Mouse (Mus musculus) heart, postnatal 36 days (tissue): ENCODE data around the gene Rgs19. TPM values are rescaled to one million over a fixed set of nuclear protein-coding genes. Genes with fewer than 3 reads are reported as not detected.

Experiments used
- DNase-seq, 2 experiments: peaks; one replicate each; pipeline ENCODE4 v3.0.0; 2021 to 2022
- intact Hi-C: fragments of 180-260 bp; cut with DNase I; formaldehyde crosslinking; loops from one replicate; pipeline ENCODE4 v1.15.1; 2025
- total RNA-seq, 2 experiments: library from RNA; stranded (reverse); gene quantifications; 2 replicates each; pipeline ENCODE4 v1.2.3; 2021

Rgs19 gene
- total RNA-seq, 2 experiments from 2014 or later = 5.7 to 7.2 TPM

DNA sequence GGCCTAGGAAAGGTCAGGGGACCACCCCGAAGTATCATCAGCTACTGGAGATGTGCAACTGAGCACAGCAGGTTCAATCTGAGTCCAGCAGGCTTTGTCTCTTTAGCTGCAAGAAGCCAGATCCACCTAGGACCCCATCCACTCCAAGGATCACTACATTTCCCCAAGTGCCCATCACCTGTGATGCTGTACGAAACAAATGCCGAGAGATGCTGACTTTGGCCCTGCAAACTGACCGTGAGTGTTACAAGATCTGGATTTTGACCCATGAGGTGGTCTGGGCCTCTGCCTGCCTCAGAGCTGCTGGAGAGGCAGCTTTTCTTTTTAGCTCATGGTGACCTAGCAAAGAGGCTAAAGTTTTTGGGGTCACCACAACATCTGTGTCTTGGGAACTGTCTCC is 8.1 kb downstream of the Rgs19 start:
- intact Hi-C loops = no loop called here

DNA sequence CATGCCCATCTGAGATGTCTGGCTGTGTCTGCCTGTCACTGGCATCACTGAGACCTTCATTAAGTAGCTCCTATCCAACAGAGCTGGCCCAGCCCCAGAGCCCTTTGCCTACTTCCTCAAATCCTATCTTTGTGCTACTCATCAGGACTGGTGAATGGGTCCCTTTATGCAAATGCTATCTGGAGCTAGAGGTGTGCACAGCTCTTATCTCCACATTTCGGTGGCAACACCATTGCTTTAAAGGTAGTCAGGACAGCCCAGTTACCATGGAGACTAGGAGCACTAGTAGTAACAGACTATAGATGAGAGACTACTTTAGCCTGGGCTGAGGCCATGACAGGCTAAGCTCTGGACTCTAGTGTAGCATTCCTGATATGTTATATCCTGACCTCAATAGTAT is 9.1 kb downstream of the Rgs19 start:
- intact Hi-C loops = no loop called here
- peak in 1 of 2 experiments; percentile 1 for DNase-seq

More for the DNA sequence above, 8.1 kb downstream of the Rgs19 start:
- DNase-seq = peak in 1 of 2 experiments; percentile 0

DNA sequence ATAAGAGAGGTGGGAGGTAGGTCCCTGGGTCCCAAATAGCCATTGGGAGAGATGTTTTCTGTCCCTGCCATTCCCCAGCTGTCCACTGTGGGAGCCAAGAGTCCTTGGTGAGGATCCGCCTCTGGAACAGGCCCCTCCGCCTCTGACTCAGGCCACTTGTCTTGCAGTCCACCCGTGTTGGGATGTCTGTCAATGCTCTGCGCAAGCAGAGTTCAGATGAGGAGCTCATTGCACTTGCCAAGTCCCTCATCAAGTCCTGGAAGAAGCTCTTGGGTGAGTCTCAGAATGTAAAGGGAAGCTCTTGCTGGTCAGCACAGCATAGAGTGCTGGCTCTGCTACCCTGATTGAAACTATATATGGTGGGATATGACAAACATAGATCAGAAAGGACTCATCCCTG is 10.4 kb downstream of the Rgs19 start:
- no peak for DNase-seq
- intact Hi-C loops = no loop called here

DNA sequence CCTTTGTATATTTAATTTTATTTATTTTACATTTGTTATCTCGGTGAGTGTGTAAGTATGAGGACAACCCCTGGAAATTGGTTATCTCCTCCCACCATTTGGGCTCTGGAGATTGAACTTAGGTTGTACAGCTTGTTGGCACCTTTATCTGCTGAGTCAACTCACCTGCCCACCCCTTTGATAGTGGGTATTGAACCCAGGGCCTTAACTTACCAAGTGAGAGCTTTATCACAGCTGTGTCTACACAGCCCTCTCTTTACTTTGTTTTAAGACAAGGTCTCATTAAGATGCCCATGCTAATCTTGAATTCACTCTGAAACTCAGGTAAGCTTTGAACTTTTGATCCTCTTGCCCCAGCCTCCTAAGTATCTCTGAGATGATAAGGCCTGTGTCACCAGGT is 11.8 kb downstream of the Rgs19 start:
- intact Hi-C loops = no loop called here
- no peak for DNase-seq

DNA sequence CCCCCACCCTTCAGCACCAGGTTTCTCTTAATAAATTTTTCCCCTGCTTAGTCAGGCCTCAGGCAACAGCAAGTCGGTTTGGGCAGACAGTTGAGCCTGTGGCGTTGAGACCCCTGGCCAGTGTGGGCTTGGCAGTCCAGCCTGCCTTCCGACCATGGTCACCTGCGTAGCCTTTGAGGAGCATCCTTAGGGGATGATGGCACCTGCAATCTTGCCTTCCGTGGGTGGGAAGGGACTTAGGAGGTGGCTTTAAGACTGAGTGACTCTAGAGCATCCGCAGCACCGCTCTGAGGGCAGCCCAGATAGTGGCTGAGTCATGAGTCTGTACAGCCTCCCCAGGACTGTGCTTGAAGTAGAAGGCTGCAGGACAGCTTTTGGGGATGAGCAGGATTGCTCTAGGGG is 13.1 kb downstream of the Rgs19 start:
- no peak for DNase-seq
- intact Hi-C loops = loop anchor here (1.0 kb wide), 2 partner anchors 13 to 26 kb away; partner anchors contain the start of gene Rgs19

DNA sequence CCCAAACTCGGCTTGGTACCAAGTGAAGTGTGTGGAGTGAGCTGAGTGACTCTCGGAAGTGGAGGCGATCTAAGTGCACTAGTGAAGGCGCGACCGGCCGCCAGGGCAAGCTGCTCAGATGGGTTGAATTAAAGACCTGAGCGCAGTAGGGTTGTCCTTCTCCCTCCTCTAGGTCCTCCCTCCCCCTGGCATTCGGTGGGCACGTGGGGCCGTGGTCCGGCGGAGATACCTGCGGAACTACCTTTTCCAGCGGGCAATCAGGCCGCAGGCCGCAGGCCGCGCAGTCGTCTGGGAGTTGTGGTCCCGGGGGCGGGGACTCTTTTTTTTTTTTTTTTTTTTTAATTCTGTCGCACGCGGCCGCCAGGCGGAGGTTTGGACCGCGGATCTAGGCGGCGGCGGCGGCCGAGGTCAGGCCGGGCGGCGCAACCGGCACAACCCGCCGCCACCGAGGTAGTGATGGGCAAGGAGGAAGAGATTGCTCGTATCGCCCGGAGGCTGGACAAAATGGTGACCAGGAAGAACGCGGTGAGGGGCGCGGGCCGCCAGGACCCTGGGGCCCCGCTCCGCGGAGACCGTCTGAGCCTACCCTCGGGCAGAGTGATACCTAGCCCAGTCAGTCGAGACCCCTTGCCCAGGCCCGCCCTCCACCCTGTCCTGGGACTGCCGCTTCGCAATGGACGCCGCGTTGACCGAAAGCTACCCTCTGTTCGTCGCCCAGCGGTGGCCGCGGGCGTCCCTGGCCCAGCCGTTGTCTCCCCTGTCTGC is 13.6 kb downstream of the Rgs19 start, which contains the start of gene Tcea2:
Gene Tcea2, plus strand, starts transcription at position 360 of the 765 bp plus-strand sequence.
- peak; percentile 74 to 80 for DNase-seq
- intact Hi-C loops = loop anchor here (1.0 kb wide), 2 partner anchors 13 to 26 kb away; partner anchors contain the start of gene Rgs19

DNA sequence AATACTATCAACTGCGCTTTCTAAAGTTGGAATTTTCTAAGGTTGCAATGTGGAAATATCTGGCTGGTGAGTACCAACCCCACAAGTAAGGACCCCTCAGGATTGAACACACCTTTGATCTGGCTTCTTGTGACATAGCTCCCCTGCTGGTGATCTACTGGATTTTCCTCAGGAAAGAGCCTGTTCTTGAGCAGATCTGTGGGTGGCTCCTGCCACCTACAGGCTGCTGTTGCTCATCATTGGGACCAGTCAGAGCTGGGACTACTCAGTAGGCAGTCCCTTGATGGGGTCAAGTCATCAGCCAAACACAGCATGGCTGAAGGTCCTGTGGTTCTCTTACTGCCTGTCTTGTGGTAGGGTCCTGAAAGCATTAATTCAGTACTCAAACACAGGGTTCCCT is 15.0 kb downstream of the Rgs19 start:
- peak; percentile 72 to 76 for DNase-seq
- intact Hi-C loops = loop anchor here (1.0 kb wide), 2 partner anchors 19 to 34 kb away; no protein-coding TSS in a partner anchor

DNA sequence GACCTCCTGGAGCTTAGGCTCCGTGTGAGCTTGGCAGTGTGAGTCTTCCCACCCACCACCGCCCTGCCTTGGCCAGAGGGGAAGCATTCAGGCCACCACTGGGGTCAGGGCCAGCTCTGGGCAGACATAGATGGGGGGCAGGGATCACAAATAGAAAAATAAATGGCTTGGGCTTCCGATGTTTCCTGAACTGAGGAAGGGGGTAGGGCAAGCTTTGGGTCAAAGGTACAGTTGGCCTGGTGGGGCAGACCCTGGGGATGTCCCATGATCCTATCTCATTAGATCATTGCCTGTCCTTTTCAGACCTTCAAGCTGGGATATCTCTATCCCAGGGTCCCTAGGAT is 16.1 kb downstream of the Rgs19 start:
- DNase-seq = no peak
- intact Hi-C loops = loop anchor here (1.0 kb wide), 2 partner anchors 18 to 33 kb away; no protein-coding TSS in a partner anchor

DNA sequence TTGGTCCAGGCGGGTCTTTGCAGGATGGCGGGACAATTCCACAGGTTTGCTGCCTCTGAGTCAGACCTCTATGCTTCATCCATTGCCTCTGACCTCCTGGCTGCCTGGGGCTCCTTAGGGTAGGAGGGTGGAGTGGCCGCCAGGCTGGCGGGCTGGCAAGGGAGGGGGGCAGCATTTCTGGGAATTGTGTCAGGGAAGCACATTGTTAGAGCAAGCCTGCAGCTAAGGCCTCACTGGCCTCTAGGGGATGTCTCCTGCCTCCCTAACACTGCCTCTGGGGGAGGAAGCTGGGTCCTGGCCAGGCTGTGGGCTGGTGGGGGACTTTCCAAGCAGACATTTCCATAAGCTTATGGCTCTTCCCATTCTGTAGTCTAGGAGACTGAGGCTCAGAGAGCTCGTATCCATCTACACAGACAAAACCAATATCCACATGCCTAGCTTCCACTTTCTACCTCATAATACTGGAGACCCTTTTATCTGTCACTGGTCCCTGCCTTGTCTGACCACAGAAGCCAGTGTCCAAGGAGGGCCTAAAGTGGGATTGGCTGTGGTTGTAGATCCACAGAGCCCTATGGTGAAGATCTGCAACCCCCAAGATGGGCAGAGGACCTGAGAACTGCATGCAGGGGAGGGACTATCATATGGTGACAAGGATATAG is 16.6 kb downstream of the Rgs19 start:
- DNase-seq = peak in 1 of 2 experiments; percentile 52
- intact Hi-C loops = no loop called here

DNA sequence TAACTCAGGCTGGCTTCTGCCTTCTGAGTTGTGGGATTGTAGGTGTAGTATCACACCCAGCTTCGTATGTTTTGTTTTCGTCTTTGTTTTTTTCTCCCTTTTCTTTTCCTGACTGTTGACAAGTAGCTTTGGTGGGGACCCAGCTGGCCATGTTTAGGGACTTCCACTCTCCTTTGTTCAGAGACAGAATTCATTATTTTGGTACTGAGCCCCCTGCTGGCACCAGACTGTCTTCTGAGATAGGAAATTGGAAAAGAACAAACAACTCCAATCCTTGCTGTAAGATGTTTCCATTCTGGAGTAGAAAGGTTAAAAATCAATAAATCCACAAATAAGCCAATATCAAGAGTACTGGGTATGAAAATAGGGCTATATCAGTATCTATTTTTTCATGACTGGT is 17.4 kb downstream of the Rgs19 start:
- DNase-seq = no peak
- intact Hi-C loops = no loop called here

DNA sequence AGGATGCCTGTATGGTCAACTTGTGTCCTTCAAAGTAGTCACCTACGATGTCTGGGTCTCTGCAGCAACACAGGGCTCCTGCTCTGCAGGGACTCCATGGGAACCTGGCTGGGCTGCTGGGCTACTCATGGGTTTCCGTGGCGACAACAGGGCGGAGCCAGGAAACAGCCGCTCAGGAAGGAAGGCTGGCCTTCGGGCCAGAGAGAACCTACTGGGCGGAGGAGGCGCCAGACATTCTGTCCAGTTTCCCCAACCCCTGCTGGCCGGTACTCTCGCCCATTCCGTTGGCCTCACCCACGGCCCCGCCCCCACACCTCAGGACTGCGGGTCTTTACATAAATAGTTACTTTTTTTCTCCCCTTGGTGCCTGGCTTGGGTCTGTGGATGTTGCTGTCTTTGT is 18.3 kb downstream of the Rgs19 start:
- intact Hi-C loops = no loop called here
- DNase-seq = peak; percentile 74 to 78

DNA sequence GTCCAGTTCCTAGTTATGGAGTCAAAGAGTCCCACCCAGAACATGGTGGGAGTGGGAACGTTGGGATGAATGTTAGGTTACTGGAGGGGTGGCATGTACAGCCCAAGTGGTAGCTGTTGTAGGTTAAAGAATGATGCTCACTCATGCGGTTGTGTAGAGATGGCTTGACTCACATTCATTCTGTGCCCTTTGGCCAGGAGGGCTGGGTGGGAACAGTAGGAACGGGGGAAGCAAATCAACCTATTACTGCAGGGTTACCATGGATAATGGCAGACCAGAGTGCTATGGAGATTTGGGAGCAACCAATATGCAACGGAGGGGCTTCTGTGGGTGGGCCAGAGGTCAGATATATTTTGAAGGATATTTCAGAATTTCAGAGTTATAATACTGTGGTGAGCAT is 18.8 kb downstream of the Rgs19 start:
- no peak for DNase-seq
- intact Hi-C loops = loop anchor here (5.0 kb wide), 1 partner anchor 213 kb away; no protein-coding TSS in a partner anchor

DNA sequence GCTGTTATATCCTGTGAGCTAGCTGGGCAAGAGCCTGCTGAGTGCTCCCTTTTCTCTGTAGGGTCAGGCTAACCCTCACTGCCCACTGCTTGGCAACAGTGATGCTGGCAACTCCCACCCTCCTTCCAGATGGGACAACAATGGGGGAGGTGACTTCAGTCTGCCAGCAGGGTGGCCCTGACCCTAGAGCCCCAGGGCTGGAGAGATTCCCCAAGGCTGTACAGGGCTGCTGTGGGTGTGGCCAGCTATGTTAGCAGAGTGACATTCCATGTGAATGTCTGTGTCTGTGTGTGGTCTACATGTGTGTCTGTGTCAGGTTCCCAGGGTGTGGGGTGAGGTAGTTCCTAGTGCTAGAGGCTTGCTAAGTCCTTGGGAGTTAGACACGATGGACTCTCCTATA is 20.3 kb downstream of the Rgs19 start:
- intact Hi-C loops = loop anchor here (5.0 kb wide), 1 partner anchor 211 kb away; no protein-coding TSS in a partner anchor
- DNase-seq = no peak

DNA sequence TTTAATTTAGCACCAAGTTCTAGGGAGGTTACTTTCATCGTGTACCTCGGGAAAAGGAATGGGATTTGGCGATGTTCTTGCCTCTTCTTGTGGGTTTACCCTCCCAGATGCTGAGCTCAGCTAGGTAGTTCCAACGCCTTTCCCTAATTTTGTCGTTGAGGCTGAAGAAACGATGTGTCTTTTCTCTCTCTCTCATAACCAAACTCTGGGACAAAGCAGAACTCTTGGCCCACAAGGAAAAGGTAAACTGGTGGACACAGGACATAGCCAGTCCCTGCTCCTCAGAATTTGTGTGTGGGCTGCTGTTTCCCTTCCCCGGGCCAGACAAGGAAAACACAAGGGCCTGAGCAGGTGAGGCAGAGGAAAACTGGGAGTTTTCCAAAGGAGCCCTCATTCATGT is 21.8 kb downstream of the Rgs19 start:
- intact Hi-C loops = loop anchor here (5.0 kb wide), 1 partner anchor 210 kb away; no protein-coding TSS in a partner anchor

DNA sequence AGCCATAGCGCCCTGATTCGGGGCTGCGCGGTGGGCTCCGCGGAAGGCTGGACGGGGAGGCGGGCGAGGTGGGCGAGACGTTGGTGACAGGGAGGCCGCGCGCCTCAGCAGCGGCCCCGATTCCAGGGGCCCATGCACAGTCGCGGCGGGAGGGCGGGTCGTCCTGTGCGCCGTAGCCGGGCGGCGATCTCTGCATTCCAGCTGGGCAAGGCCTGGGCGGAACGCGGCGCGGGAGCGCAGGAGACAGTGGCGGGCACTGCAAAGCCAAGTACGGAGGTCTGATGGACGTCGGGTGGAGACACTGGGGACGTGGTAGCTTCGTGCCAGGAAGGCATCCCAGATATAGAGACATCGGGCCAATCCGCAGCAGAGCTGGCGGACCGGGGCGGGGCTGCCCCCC is 22.5 kb downstream of the Rgs19 start, which contains the start of gene Sox18:
Gene Sox18, minus strand, starts transcription at position 315 of the 400 bp plus-strand sequence.
- intact Hi-C loops = loop anchor here (5.0 kb wide), 1 partner anchor 209 kb away; no protein-coding TSS in a partner anchor
- DNase-seq = peak; percentile 82 to 85

More for the DNA sequence above, 21.8 kb downstream of the Rgs19 start:
- no peak for DNase-seq

DNA sequence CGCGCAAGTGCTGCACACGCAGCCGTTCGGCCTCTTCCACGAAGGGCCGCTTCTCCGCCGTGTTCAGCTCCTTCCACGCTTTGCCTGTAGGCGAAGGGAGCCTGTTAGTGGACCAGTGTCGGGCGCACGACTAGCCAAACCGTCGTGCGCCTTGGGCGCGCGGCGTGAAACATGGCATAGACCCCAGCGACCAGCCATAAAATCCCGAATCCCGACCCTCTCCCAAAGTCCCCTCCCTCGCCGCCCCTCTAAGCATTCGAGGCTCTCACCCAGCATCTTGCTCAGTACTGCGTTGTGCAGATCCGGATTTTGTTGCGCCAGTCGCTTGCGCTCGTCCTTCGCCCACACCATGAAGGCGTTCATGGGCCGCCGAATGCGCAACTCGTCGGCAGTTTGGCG is 22.9 kb downstream of the Rgs19 start:
- DNase-seq = no peak
- intact Hi-C loops = loop anchor here (5.0 kb wide), 1 partner anchor 209 kb away; no protein-coding TSS in a partner anchor

DNA sequence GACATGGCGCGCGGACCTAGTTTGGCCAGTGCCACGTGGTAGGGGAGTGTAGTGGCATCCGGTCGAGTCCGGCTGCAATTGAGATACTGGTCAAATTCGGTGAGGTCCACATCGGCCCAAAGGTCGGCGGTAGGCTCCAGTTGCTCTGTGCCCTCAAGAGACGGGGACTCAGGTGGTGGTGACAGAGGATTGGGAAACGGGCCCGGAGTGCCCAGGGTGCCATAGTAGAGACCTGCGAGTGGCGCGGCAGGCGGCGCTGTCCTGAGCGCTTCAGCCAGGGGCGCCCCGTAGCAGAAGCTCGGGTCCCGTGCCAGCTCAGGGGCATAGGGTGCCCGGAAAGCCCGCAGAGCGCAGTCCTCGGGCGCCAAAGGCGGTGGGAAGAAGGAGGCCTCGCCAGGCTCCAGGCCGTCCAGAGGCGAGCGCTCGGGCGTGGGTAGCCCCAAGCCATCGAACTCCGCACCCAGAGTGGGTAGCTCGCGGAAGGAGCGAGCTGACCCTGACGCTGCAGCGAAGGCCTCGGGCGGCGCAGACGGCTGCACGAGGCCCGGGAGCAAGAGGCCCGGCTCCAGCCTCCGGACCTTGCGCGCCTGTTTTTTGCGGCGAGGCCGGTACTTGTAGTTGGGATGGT is 23.4 kb downstream of the Rgs19 start:
- intact Hi-C loops = loop anchor here (5.0 kb wide), 1 partner anchor 208 kb away; no protein-coding TSS in a partner anchor
- DNase-seq = peak in 1 of 2 experiments; percentile 35

DNA sequence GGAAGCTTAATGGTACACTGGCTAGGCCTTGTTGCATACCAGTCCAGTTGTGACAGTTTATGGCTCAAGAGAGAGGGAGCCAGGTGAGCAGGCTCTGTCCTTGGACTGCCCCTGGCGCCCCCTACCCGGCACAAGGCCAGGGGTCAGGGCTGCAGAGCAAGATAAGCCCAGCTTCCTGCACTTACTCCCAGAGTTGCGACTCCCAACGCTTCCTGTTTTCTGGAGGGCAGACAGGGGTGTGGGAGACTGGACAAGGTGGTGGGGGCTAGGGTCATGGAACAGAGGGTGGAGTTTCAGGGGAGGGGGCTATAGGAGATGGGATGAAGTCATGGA is 30.5 kb downstream of the Rgs19 start:
- DNase-seq = peak; percentile 75 to 79
- intact Hi-C loops = no loop called here

DNA sequence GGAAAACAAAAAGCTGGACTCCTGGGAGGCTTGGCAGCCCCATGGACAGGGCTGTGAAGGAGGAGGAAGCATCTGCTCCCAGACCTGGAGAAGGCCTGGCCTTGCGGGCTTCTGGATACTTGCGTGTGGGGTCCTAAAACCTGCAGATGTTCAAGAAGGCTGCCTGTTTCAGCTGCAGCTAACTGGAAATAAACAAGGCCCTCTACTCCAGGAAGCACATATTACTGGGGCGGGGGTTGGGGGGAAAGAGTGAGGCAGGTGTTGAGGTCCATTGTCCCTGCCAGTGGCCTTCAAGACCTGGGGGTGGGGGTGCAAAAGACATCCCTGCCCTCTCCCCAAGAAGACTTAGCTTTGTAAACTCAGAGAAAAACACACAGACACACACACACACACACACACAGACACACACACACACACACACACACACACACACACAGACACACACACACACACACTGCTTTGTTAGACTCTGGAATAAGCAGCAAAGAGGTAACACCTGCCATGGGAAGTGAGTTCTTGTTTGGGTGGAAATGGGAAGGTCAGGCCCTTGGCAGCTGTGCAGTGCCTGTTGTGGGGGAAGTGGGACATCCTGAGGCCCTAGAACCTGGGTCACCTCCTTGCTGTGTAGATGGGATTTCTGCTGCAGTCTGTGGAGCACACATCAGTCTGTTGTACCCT is 31.0 kb downstream of the Rgs19 start:
- no peak for DNase-seq
- intact Hi-C loops = no loop called here

DNA sequence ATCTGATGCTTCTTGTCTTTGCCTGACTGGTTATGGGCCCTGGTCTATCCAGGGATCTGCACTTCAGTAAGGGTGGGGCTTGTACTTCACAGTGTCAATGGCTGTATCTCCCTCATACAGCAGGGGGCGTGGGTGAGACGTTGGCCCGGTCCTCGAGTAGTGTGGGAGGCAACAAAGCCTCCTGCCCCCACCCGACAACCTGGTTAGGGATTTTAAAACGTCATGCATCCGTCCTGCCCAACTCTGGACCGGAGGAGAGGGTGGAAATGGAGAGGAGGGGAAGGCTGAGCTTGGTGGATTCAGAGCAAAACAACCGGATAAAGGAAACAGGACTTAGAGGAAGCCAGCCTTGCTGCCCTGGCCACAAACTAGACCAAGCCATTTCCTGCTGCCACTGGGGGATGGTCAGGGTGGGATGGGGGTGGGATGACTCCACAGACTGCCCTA is 34.1 kb downstream of the Rgs19 start:
- peak; percentile 87 to 89 for DNase-seq
- intact Hi-C loops = loop anchor here (1.0 to 2.0 kb wide), 4 partner anchors 15 to 47 kb away; no protein-coding TSS in a partner anchor
